Mouse (Mus musculus) lung, embryonic 14.5 days (tissue): ENCODE data around the gene Tsc22d3. TPM values are rescaled to one million over a fixed set of nuclear protein-coding genes. Genes with fewer than 3 reads are reported as not detected.
A peak's percentile ranks its signal among the peaks of the same experiment; 100 is the strongest.
"Not testable (repeated sequence)": the region's sequence is repeated elsewhere in the genome, so short reads cannot be mapped to it uniquely, and the experiment has no call there.

ENCODE experiments used
- ATAC-seq: fragments of 200-750 bp; cut with Nextera tagmentation; 2 replicates; pipeline ENCODE4 v1.8.0; 2017; ENCODE audit warnings: mild to moderate bottlenecking, moderate TSS enrichment, moderate library complexity; ENCODE audit not compliant: insufficient read depth
- DNase-seq: peaks from one replicate; pipeline ENCODE4 v3.0.0-alpha.2; 2015
- H3K27ac ChIP-seq: fragments of 300-500 bp; sonication (generic); 2 replicates; pipeline ENCODE4 v1.5.1; 2014; ENCODE audit warnings: low read depth, mild to moderate bottlenecking, moderate library complexity
- H3K27me3 ChIP-seq: fragments of 300-500 bp; sonication (generic); 2 replicates; pipeline ENCODE4 v1.6.1; 2014; ENCODE audit warnings: low read length, control low read depth; ENCODE audit not compliant: insufficient read depth
- H3K36me3 ChIP-seq: fragments of 300-500 bp; sonication (generic); 2 replicates; pipeline ENCODE4 v1.6.1; 2014; ENCODE audit warnings: control low read depth; ENCODE audit not compliant: insufficient read depth
- H3K4me1 ChIP-seq: fragments of 300-500 bp; sonication (generic); 2 replicates; pipeline ENCODE4 v1.6.1; 2014; ENCODE audit warnings: antibody characterized with exemption, control low read depth; ENCODE audit not compliant: insufficient read depth
- H3K4me2 ChIP-seq: fragments of 300-500 bp; sonication (generic); 2 replicates; pipeline ENCODE4 v1.6.1; 2014; ENCODE audit warnings: mild to moderate bottlenecking
- H3K4me3 ChIP-seq: fragments of 300-500 bp; sonication (generic); 2 replicates; pipeline ENCODE4 v1.5.1; 2014; ENCODE audit warnings: low read depth, low read length
- H3K9ac ChIP-seq: fragments of 300-500 bp; sonication (generic); 2 replicates; pipeline ENCODE4 v1.6.1; 2014
- H3K9me3 ChIP-seq: fragments of 300-500 bp; sonication (generic); 2 replicates; pipeline ENCODE4 v1.6.1; 2016; ENCODE audit warnings: low read depth, low read length, control low read depth
- CTCF ChIP-seq: IDR thresholded peaks from 2 replicates; pipeline ENCODE4 v1.5.1; 2016; ENCODE audit warnings: antibody characterized with exemption, low read depth
- WGBS: fragments of 180-500 bp; shearing (Covaris S2); extraction: QIAGEN DNeasy Blood & Tissue Kit; methylation state at CpG from one replicate; pipeline ENCODE4 v1.1.7; 2014; 5-methylcytosine and 5-hydroxymethylcytosine counted together
- polyA plus RNA-seq: library from polyadenylated mRNA; unstranded; fragments of >200 nt; fragmentation: Nextera tagmentation; extraction: Ambion mirVana; gene quantifications from 2 replicates; pipeline ENCODE4 v1.2.1, GENCODE M21; 2014

The Tsc22d3 gene
- polyA plus RNA-seq, 1 experiment from 2014 or later, result 82.8 TPM

- ATAC-seq (no peak), DNase-seq (no peak)
- H3K4me3 ChIP-seq, result no peak overlapping the region
- H3K4me1 ChIP-seq, result no peaks in the 10 kb centered on the region
- WGBS, result 100% methylated on average over 1 of the region's 1 CpGs
- no peak overlapping the region for H3K4me2 ChIP-seq
- no peak overlapping the region for H3K27ac ChIP-seq
- no peaks in the 10 kb centered on the region for H3K27me3 ChIP-seq
- no peak overlapping the region for H3K9ac ChIP-seq
- no peaks in the 10 kb centered on the region for H3K9me3 ChIP-seq
- H3K36me3 ChIP-seq, result no peaks in the 10 kb centered on the region
- no peak for TF ChIP-seq CTCF
Observed at GRCm38 (mm10) chrX:140507377-140507776, 93.1 kb downstream of the Tsc22d3 start.

- no peaks in the 10 kb centered on the region for H3K36me3 ChIP-seq
- no peaks in the 10 kb centered on the region for H3K9me3 ChIP-seq
- no peak for ATAC-seq
- H3K4me3 ChIP-seq, result no peak overlapping the region
- no peak for TF ChIP-seq CTCF
- H3K9ac ChIP-seq, result no peak overlapping the region
- no peaks in the 10 kb centered on the region for H3K4me1 ChIP-seq
- DNase-seq, result no peak
- no peaks in the 10 kb centered on the region; the same call in 1 of the 2 replicates for H3K27me3 ChIP-seq
- 76% methylated on average over 6 of the region's 6 CpGs for WGBS
- no peak overlapping the region for H3K4me2 ChIP-seq
- H3K27ac ChIP-seq, result no peak overlapping the region
Observed at GRCm38 (mm10) chrX:140506436-140507180, 93.9 kb downstream of the Tsc22d3 start.

GRCm38 (mm10) chrX:140505497-140506238 lies 94.8 kb downstream of the Tsc22d3 start:
- peak; percentile 17 for DNase-seq
- ATAC-seq, result peak; percentile 41
- WGBS, result 57% methylated on average over 15 of the region's 15 CpGs

GRCm38 (mm10) chrX:140503905-140504304 lies 96.6 kb downstream of the Tsc22d3 start:
- Histone ChIP-seq H3K9me3 (no peaks in the 10 kb centered on the region), H3K27me3 (no peaks in the 10 kb centered on the region; the same call in 1 of the 2 replicates), H3K36me3 (no peaks in the 10 kb centered on the region), H3K4me2 (no peak overlapping the region), H3K9ac (no peak overlapping the region), H3K4me3 (no peak overlapping the region), H3K27ac (no peak overlapping the region), H3K4me1 (no peaks in the 10 kb centered on the region)
- peak; percentile 82 for DNase-seq
- peak; percentile 50 for TF ChIP-seq CTCF
- 5% methylated on average over 7 of the region's 7 CpGs for WGBS
- peak; percentile 78 for ATAC-seq

More at GRCm38 (mm10) chrX:140505497-140506238, 94.8 kb downstream of the Tsc22d3 start:
- H3K27me3 ChIP-seq, result no peaks in the 10 kb centered on the region; the same call in 1 of the 2 replicates
- H3K4me1 ChIP-seq, result no peaks in the 10 kb centered on the region
- no peak overlapping the region for H3K4me3 ChIP-seq
- H3K9me3 ChIP-seq, result no peaks in the 10 kb centered on the region
- TF ChIP-seq CTCF, result no peak
- no peak overlapping the region for H3K27ac ChIP-seq
- no peaks in the 10 kb centered on the region for H3K36me3 ChIP-seq
- H3K9ac ChIP-seq, result no peak overlapping the region
- H3K4me2 ChIP-seq, result no peak overlapping the region

- no peaks in the 10 kb centered on the region; the same call in 1 of the 2 replicates for H3K27me3 ChIP-seq
- DNase-seq, result no peak
- no peak overlapping the region for H3K9ac ChIP-seq
- no peaks in the 10 kb centered on the region for H3K36me3 ChIP-seq
- no peak for ATAC-seq
- WGBS, result 56% methylated on average over 9 of the region's 9 CpGs
- H3K4me2 ChIP-seq, result no peak overlapping the region
- no peaks in the 10 kb centered on the region for H3K4me1 ChIP-seq
- TF ChIP-seq CTCF, result no peak
- H3K9me3 ChIP-seq, result no peaks in the 10 kb centered on the region
- H3K27ac ChIP-seq, result no peak overlapping the region
- no peak overlapping the region for H3K4me3 ChIP-seq
Observed at GRCm38 (mm10) chrX:140501401-140502301, 98.8 kb downstream of the Tsc22d3 start.

GRCm38 (mm10) chrX:140500306-140500705 lies 100.2 kb downstream of the Tsc22d3 start:
- no peak for ATAC-seq
- no peak for DNase-seq
- no peak overlapping the region for H3K4me2 ChIP-seq
- no peak overlapping the region for H3K4me3 ChIP-seq
- no peak overlapping the region for H3K27ac ChIP-seq
- TF ChIP-seq CTCF, result no peak
- H3K36me3 ChIP-seq, result no peaks in the 10 kb centered on the region
- no peak overlapping the region for H3K9ac ChIP-seq
- no peaks in the 10 kb centered on the region for H3K4me1 ChIP-seq
- WGBS, result 71% methylated on average over 5 of the region's 5 CpGs
- H3K9me3 ChIP-seq, result no peaks in the 10 kb centered on the region
- H3K27me3 ChIP-seq, result no peaks in the 10 kb centered on the region; the same call in 1 of the 2 replicates

- H3K4me1 ChIP-seq, H3K4me3 ChIP-seq, H3K9me3 ChIP-seq, H3K9ac ChIP-seq, H3K4me2 ChIP-seq, H3K27ac ChIP-seq, H3K27me3 ChIP-seq, H3K36me3 ChIP-seq, ATAC-seq: not testable (repeated sequence)
- WGBS, result 38% methylated on average over 4 of the region's 4 CpGs
- DNase-seq, result peak; percentile 49
Observed at GRCm38 (mm10) chrX:140498431-140498830, 102.0 kb downstream of the Tsc22d3 start.
